Mouse (Mus musculus) kidney, postnatal 25 days (tissue): ENCODE measurements around the gene Hist1h2ag.
"Not testable (repeated sequence)": the region's sequence is repeated elsewhere in the genome, so short reads cannot be mapped to it uniquely, and the experiment has no call there.

ENCODE experiments used
- DNase-seq, 2 experiments: peaks; one replicate each; pipeline ENCODE4 v3.0.0; 2021; ENCODE audit warnings: mixed read lengths in 2 of 2

Gene Hist1h2ag

DNA sequence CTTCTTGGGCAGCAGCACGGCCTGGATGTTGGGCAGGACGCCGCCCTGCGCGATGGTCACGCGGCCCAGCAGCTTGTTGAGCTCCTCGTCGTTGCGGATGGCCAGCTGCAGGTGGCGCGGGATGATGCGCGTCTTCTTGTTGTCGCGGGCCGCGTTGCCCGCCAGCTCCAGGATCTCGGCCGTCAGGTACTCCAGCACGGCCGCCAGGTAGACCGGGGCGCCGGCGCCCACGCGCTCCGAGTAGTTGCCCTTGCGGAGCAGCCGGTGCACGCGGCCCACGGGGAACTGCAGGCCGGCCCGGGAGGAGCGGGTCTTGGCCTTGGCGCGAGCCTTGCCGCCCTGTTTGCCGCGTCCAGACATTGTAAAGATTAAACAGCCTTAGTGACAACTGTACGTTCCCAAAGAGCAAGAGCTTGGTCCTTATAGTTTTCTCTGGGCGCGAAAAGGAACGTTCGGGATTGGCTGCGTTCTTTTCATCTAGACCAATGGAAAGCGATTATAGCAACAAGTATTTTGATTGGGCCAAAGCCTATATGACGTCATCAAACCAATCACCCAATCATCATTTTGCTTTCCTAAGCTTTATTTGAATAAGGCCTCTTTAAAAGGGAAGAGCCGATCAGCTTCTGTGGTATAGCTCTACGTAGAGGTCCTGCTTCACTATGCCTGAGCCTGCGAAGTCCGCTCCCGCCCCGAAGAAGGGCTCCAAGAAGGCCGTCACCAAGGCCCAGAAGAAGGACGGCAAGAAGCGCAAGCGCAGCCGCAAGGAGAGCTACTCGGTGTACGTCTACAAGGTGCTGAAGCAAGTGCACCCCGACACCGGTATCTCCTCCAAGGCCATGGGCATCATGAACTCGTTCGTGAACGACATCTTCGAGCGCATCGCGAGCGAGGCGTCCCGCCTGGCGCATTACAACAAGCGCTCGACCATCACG is at the start of gene Hist1h2ag, which contains the start of gene Hist1h2bj:
Gene Hist1h2ag, minus strand, starts transcription at position 377 of the 935 bp plus-strand sequence.
Gene Hist1h2bj, plus strand, starts transcription at position 647 of the 935 bp plus-strand sequence.
- DNase-seq: peak; percentile 89 to 91

DNA sequence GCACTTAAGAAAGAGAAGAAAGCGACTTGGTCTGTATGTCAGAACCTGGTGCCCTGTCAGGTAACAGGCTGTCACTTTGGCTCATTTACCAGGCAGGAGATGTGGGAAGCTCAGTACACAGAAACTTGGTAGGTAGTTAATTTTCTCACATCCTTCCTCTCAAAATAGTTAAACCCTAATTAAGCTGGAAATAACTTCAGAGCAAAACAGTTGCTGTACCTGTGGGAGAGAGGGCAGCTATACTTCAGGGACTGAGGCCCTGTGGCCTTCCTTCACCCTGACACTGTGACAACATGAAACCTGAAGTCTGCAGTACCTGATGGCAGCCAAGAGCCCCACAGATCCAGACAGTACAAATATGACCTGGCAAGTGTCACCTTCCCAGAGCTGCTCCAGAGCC is 41.4 kb upstream of the Hist1h2ag start, which contains the start of gene Vmn1r188:
Gene Vmn1r188, plus strand, starts transcription at position 301 of the 400 bp plus-strand sequence.
- not testable (repeated sequence) for DNase-seq

DNA sequence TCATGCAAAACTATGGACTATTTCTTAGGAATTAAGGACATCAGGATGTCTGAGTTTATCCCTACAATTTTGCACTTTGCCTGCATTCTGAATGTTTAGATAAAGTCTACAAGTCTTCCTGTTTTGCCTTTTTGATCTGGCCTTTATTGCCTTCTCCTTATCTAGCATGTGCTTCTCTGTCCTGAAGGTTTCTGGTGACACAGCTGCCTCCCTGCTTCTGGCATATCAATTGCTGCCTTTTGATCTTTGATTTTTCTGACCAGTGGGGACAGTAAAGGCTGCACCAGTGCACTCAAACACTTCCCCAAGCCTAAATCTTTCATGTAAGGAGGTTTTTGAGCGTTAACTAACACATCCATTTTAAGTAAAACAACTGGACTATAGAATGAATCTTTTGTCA is 20.7 kb upstream of the Hist1h2ag start:
- DNase-seq: no peak

GRCm38 (mm10) chr13:22061422-22061821 is 18.7 kb upstream of the Hist1h2ag start:
- DNase-seq: no peak

- no peak for DNase-seq
Observed at GRCm38 (mm10) chr13:22053754-22054153, 11.0 kb upstream of the Hist1h2ag start.

GRCm38 (mm10) chr13:22051523-22051859 is 8.7 kb upstream of the Hist1h2ag start:
- DNase-seq: no peak

DNA sequence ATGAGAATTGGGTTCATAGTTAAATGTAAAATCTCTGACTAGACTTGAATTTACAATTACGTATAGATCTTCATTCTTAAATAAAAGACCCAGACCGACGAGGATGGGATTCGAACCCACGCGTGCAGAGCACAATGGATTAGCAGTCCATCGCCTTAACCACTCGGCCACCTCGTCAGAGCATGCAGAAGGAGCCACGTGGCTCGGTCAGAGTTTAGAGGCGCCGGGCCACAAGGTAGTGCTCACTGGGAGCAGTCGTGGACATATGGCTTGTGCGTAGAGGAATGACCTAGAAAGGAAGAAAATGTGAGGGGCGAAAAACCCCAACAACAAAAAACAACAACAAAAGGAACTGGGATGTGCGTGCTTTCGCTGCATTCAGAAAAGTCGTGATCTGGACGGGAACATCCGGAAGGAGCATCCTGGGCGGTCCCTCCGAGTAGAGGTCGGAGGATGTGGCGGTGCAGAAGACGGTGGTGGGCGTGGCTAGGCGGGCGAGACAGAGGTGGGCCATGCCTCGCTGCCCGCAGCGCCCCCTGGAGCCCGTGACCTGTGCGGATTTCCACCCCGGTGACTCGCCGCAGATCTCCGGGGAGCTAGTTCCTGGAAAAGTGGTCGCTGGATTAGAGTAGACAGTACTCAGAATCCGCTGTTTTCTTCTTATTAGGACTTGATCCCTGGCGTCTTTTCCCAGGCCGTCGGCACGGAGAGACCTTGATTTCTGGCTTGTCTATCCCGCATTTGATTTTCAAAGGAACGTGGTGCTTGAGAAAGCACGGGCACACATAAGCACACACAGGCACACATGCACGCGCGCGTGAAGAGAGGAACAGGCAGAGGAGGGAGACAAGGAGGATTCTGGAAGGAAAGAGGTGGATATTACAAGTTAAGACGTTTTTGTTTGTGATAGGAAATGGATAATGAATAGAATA is 8.1 kb upstream of the Hist1h2ag start:
- DNase-seq: peak; percentile 92 to 94

DNA sequence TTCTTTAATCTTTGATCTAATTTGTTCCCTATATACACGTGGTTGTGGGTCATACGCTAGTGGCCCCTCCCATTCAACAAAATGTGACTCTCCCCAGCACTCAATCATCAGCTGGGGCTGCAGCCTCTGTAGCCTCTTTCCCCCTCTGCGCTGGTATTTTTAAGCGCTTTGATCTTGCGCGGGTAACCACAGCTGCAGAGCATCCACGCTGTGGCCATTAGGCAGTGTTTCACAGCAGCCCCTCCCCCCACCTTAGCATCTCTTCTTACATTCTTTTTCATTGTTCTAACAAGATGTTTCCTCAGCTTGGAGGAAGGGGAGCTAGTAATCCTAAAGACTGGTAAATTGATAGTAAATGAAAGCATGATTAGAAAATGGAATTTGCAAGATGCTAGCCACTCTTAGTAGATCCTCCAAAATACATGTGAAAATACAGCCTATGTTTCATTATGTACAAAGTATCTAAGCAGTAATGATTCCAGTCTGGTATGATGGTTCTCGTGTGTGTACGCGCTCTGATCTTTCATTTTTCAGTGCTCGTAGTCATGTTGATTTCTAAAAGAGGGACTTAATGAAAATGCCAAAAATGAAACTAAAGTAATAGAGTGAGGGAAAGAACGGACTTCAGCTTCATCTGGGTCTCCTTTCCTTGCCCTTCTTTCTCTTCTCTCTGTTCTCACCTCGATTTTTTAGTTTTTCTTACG is 7.1 kb upstream of the Hist1h2ag start:
- DNase-seq: peak in 1 of 2 experiments; percentile 37

DNA sequence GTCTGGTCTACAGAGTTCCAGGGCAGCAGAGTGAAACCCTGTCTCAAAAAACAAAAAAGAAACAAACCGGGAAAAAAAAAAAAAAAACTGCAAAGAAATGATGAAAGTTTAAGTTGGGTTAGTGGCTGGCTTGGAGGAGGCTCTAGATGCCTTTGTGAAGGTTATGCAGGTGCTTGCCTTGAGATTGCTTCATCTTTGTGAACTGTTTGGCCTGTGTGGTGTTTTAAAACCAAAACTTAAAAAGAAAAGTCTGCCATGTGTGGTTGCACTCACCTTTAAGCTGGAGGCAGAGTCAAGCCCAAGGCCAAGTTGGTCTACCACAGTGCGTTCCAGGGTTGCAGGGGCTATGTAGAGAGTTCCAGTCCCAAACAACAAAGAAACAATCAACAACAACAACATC is 6.3 kb upstream of the Hist1h2ag start:
- no peak for DNase-seq

DNA sequence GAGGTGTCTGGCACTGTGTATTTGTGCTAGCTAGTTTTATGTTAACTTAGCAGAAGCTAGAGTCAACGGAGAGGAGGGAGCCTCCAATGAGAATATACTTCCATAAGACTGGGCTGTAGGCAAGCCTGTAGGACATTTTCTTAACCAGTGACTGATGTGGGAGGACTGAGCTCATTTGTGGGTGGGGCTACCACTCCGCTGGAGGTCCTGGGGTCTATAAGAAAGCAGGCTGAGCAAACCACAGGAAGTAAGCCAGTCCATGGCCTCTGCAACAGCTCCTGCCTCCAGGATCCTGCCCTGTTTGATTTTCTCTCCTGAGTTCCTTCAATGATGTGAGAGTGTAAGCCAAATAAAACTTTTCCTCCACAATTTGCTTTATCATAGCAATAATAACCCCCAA is 2.6 kb upstream of the Hist1h2ag start:
- no peak for DNase-seq

DNA sequence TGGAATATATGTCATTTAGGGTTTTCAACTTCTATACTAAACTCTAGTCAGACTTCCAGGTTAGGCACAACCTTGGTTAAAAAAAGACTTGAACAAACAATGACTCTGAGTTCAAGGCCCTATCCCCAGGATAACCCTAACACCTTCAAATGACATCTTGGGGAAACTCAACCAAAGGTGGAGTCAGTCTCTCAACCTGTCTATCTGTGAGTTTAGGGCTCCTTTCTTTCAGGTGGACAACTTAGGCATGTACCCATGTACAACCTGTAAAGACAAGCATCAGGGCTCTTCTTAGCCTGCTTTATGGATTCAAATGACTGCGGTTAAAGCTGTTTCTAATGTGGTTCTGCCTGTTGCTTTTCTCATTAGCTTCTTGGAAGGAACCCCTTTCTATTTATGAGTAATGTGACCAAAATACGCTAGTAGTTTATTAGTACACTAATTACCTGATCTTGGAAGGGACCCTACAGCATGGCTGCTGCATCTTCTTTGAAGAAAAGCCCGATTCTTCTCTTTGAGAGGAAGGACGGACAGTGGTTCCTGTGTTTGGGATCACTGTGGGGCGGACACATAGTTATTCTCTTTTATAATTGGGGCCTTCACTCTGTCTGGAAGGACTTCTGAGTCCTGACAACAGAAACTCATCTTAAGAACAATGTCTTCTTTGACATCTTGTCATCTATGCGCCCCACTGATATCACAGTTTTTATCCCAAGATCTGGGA is 1.9 kb upstream of the Hist1h2ag start:
- DNase-seq: no peak

DNA sequence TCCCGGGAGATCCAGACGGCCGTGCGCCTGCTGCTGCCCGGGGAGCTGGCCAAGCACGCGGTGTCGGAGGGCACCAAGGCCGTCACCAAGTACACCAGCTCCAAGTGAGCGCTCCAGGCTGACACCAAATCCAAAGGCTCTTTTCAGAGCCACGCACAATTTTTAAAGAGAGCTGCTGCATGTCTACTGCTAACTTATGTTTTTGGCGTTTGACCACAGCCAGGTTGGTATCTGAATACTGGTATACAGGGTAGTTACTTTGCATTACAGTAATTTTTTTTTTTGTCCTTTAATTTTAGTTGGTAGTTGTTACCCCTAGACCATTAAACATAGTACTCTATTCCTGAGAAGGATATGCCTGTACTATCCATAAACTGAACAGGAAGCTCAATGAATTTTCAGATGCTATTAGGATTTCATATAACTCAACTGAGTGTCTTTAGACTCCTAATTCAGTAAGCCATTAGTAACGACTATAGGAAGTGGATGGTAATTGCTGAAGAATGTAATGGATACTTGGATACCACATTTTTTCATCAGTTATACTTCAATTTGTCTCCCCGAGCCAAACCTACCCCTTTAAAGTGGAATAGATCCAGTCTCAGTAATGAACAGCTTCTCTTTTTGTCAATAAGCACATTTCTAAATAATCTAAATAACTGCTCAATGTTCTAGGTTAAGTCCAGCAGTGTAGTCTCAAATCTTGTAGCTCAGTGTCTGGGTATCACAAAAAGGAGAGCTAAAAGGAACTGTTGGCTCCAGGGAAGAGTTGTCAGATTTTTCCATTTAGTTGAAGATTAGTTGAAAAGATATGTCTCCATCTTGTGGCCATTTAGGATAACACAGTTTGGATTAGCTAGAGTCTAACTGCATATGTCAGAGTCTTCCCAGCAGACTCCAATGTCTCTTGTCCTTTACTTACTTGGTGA is 1.0 kb upstream of the Hist1h2ag start:
- no peak for DNase-seq

DNA sequence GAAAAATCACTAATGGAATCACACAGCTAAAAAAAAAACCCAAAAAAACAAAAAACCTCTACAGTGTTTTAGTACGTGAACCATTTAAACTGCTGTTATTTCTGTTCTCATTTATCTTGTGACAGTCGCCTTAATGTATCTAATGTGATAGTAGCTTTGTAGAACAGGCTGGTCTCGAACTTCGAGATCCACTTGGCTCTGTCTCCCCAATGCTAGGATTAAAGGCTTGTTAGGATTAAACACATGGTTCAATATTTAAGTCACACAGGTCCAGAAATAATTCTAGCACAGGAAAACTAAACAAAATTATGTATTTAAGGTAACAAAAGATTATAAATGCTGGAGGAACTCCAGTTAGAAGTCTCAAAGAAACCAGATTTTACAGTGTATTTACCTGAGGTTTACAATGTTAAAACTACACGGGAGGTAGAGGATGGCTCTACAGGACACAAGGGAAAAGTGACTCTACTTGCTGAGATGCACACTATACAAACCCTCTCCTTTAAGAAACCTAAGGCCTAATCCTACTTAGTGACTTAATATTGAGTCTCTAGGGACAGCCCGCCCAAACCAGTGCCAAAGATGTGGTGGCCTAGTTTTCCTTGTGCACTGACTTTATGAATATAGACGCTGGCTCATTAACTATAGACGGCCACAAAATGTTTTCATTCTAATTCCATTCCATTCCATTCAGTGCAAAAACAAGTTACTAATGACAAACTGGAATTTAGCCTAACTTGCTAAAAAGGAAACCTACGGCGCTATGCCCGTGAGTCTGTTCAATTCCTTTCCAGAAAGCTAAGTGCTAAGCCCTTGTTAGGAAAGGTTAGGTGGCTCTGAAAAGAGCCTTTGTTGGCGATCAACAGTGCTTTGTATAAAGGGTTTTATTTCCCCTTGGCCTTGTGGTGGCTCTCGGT is 835 bp downstream of the Hist1h2ag start:
- DNase-seq: no peak

DNA sequence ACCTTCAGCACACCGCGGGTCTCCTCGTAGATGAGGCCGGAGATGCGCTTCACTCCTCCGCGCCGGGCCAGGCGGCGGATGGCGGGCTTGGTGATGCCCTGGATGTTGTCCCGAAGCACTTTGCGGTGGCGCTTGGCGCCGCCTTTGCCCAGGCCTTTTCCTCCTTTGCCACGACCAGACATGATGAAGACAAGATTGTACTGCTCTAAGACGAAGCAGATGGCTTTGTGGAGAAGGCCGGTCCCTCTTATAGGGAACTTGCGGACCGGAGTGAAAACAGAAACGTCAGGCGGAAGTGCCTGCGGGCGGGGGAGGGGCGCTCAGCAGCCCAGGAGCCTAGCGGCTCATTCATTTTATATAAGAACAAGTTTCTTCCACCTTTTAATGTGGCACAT is 1.6 kb downstream of the Hist1h2ag start, which contains the start of gene Hist1h4i:
Gene Hist1h4i, minus strand, starts transcription at position 221 of the 395 bp plus-strand sequence.
- peak; percentile 95 to 96 for DNase-seq

- no peak for DNase-seq
Observed at GRCm38 (mm10) chr13:22040464-22041141, 2.1 kb downstream of the Hist1h2ag start.

DNA sequence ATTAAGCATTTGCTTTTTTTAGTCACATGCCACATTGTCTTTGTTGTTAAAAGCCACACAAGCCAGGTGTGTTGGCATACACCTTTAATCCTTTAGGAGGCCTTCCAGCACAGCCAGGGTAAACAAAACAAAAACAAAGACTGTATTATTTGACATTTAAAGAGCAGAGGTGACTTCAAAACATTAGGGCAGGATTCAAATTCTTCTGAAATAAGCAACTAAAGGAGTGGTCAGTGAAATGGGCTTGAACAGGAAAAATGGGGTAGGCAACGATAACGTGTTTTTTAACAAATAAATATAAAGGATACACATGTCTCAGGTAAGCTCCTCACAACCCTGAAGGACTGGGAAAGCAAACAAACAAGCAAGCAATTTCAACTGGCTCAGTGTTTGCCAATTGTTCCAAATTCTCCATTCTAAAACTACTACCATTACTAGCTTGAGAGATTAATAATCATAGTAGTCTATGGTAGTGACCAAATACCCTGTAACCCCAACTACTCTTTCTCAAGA is 2.7 kb downstream of the Hist1h2ag start:
- DNase-seq: no peak

DNA sequence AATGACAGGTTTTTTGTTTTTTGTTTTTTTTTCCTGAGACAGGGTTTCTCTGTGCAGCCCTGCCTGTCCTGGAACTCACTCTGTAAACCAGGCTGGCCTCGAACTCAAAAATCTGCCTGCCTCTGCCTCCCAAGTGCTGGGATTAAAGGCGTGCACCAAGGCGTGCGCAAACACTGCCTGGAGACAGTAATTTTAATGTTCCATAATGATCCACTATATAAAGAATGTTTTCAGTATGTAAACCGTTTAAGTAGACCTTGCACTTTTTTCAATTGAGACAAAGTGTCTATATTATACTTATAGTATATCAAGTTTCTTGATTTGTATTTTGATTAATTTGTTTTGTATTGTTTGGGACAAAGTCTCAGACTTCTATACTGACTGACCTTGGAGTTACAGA is 3.4 kb downstream of the Hist1h2ag start:
- no peak for DNase-seq

- no peak for DNase-seq
Observed at GRCm38 (mm10) chr13:22037415-22037814, 5.3 kb downstream of the Hist1h2ag start.

- no peak for DNase-seq
Observed at GRCm38 (mm10) chr13:22036986-22037385, 5.8 kb downstream of the Hist1h2ag start.
